Mouse (Mus musculus) forebrain, embryonic 10.5 days (tissue): Measurements from ENCODE around the gene Nepn. TPM values are rescaled to one million over a fixed set of nuclear protein-coding genes. Genes with fewer than 3 reads are reported as not detected.

Experiments used
- DNase-seq: peaks from one replicate; pipeline ENCODE4 v3.0.0-alpha.2; 2017; ENCODE audit warnings: low spot score; ENCODE audit errors: extremely low spot score
- H3K27ac ChIP-seq: fragments of 300-500 bp; sonication (generic); 2 replicates; pipeline ENCODE4 v1.5.1; 2016; ENCODE audit warnings: mild to moderate bottlenecking
- H3K27me3 ChIP-seq: fragments of 300-500 bp; sonication (generic); 2 replicates; pipeline ENCODE4 v1.6.1; 2016; ENCODE audit warnings: mild to moderate bottlenecking; ENCODE audit not compliant: poor library complexity, severe bottlenecking
- H3K36me3 ChIP-seq: fragments of 300-500 bp; sonication (generic); replicated peaks from 2 replicates; pipeline ENCODE4 v1.6.1; 2016; ENCODE audit warnings: mild to moderate bottlenecking, moderate library complexity
- H3K4me1 ChIP-seq: fragments of 300-500 bp; sonication (generic); 2 replicates; pipeline ENCODE4 v1.6.1; 2016
- H3K4me3 ChIP-seq: fragments of 300-500 bp; sonication (generic); 2 replicates; pipeline ENCODE4 v1.5.1; 2016; ENCODE audit warnings: mild to moderate bottlenecking, moderate library complexity
- H3K9me3 ChIP-seq: fragments of 300-500 bp; sonication (generic); 2 replicates; pipeline ENCODE4 v1.6.1; 2016; ENCODE audit warnings: mild to moderate bottlenecking, moderate library complexity
- WGBS: fragments of 180-500 bp; shearing (Covaris S2); methylation state at CpG from one replicate; pipeline ENCODE4 v1.1.7; 2016; 5-methylcytosine and 5-hydroxymethylcytosine counted together
- polyA plus RNA-seq: library from polyadenylated mRNA; unstranded; fragments of >200 nt; fragmentation: Nextera tagmentation; extraction: Ambion mirVana; gene quantifications from 2 replicates; pipeline ENCODE4 v1.2.1, GENCODE M21; 2016

Gene Nepn
- polyA plus RNA-seq, 1 experiment from 2014 or later: not detected

- DNase-seq: peak; percentile 93
- H3K4me3 ChIP-seq: peak within 1 kb of the TSS; percentile 71
- no peaks in the 10 kb centered on the region for H3K9me3 ChIP-seq
- H3K27me3 ChIP-seq: no peaks in the 10 kb centered on the region
- 0% methylated on average over 71 of the region's 71 CpGs for WGBS
- peak within 1 kb of the TSS; percentile 93 for H3K27ac ChIP-seq
- no peaks in the 10 kb centered on the region; the same call in 1 of the 2 replicates for H3K36me3 ChIP-seq
- H3K4me1 ChIP-seq: peaks cover 34% of the 10 kb centered on the region
Observed at GRCm38 (mm10) chr10:52381845-52382591, 6.8 kb upstream of the Nepn start, which contains the start of gene Gopc. Gopc (minus strand) TSS chr10:52382124.

- no peak for DNase-seq
- Histone ChIP-seq H3K27ac (peak overlapping the region; percentile 93; the same call in 1 of the 2 replicates), H3K4me3 (peak overlapping the region; percentile 71), H3K4me1 (peaks cover 34% of the 10 kb centered on the region), H3K27me3 (no peaks in the 10 kb centered on the region), H3K9me3 (no peaks in the 10 kb centered on the region), H3K36me3 (no peaks in the 10 kb centered on the region; the same call in 1 of the 2 replicates)
- WGBS: 88% methylated on average over 6 of the region's 6 CpGs
Observed at GRCm38 (mm10) chr10:52383022-52383421, 5.8 kb upstream of the Nepn start.

GRCm38 (mm10) chr10:52383522-52383921 lies 5.2 kb upstream of the Nepn start:
- Histone ChIP-seq H3K36me3 (no peaks in the 10 kb centered on the region), H3K27me3 (no peaks in the 10 kb centered on the region), H3K4me1 (peaks cover 34% of the 10 kb centered on the region), H3K27ac (no peak overlapping the region), H3K9me3 (no peaks in the 10 kb centered on the region), H3K4me3 (no peak overlapping the region)
- no peak for DNase-seq
- WGBS: 91% methylated on average over 1 of the region's 1 CpGs

GRCm38 (mm10) chr10:52384823-52385610 lies 3.8 kb upstream of the Nepn start:
- H3K27ac ChIP-seq: no peak overlapping the region
- no peak overlapping the region for H3K4me3 ChIP-seq

GRCm38 (mm10) chr10:52387192-52387591 lies 1.6 kb upstream of the Nepn start:
- WGBS: 82% methylated on average over 4 of the region's 4 CpGs
- H3K27me3 ChIP-seq: no peaks in the 10 kb centered on the region
- no peak for DNase-seq
- no peak overlapping the region for H3K27ac ChIP-seq
- no peak overlapping the region for H3K4me3 ChIP-seq
- no peaks in the 10 kb centered on the region for H3K9me3 ChIP-seq
- peaks cover 11% of the 10 kb centered on the region for H3K4me1 ChIP-seq
- no peaks in the 10 kb centered on the region for H3K36me3 ChIP-seq

More at GRCm38 (mm10) chr10:52384823-52385610, 3.8 kb upstream of the Nepn start:
- no peak for DNase-seq
- no peaks in the 10 kb centered on the region for H3K9me3 ChIP-seq
- peaks cover 25% of the 10 kb centered on the region for H3K4me1 ChIP-seq
- H3K27me3 ChIP-seq: no peaks in the 10 kb centered on the region
- no peaks in the 10 kb centered on the region for H3K36me3 ChIP-seq
- 54% methylated on average over 8 of the region's 8 CpGs for WGBS

- peaks cover 5% of the 10 kb centered on the region; the same call in 1 of the 2 replicates for H3K4me1 ChIP-seq
- H3K27me3 ChIP-seq: no peaks in the 10 kb centered on the region
- DNase-seq: no peak
- no peak overlapping the region for H3K27ac ChIP-seq
- no peaks in the 10 kb centered on the region for H3K9me3 ChIP-seq
- no peaks in the 10 kb centered on the region for H3K36me3 ChIP-seq
- WGBS: 78% methylated on average over 3 of the region's 3 CpGs
- no peak overlapping the region for H3K4me3 ChIP-seq
Observed at GRCm38 (mm10) chr10:52389438-52389837, 666 bp downstream of the Nepn start.

GRCm38 (mm10) chr10:52391208-52391607 lies 2.4 kb downstream of the Nepn start:
- no peaks in the 10 kb centered on the region for H3K36me3 ChIP-seq
- H3K27ac ChIP-seq: no peak overlapping the region
- no peaks in the 10 kb centered on the region for H3K4me1 ChIP-seq
- no peak for DNase-seq
- H3K27me3 ChIP-seq: no peaks in the 10 kb centered on the region
- H3K9me3 ChIP-seq: no peaks in the 10 kb centered on the region
- H3K4me3 ChIP-seq: no peak overlapping the region
- 90% methylated on average over 2 of the region's 2 CpGs for WGBS

GRCm38 (mm10) chr10:52396647-52397046 lies 7.9 kb downstream of the Nepn start:
- no peaks in the 10 kb centered on the region for H3K4me1 ChIP-seq
- no peak overlapping the region for H3K4me3 ChIP-seq
- no peak overlapping the region for H3K27ac ChIP-seq
- WGBS: 95% methylated on average over 3 of the region's 3 CpGs
- no peaks in the 10 kb centered on the region for H3K27me3 ChIP-seq
- no peak for DNase-seq
- no peaks in the 10 kb centered on the region for H3K9me3 ChIP-seq
- H3K36me3 ChIP-seq: no peaks in the 10 kb centered on the region

GRCm38 (mm10) chr10:52398715-52399114 lies 9.9 kb downstream of the Nepn start:
- 85% methylated on average over 2 of the region's 2 CpGs for WGBS

GRCm38 (mm10) chr10:52399722-52400121 lies 10.9 kb downstream of the Nepn start:
- no peaks in the 10 kb centered on the region for H3K4me1 ChIP-seq
- H3K27me3 ChIP-seq: no peaks in the 10 kb centered on the region
- no peaks in the 10 kb centered on the region for H3K9me3 ChIP-seq
- 74% methylated on average over 3 of the region's 3 CpGs for WGBS
- no peak for DNase-seq
- no peaks in the 10 kb centered on the region for H3K36me3 ChIP-seq
- H3K27ac ChIP-seq: no peak overlapping the region
- no peak overlapping the region for H3K4me3 ChIP-seq

More at GRCm38 (mm10) chr10:52398715-52399114, 9.9 kb downstream of the Nepn start:
- Histone ChIP-seq H3K4me3 (no peak overlapping the region), H3K9me3 (no peaks in the 10 kb centered on the region), H3K27ac (no peak overlapping the region), H3K27me3 (no peaks in the 10 kb centered on the region), H3K4me1 (no peaks in the 10 kb centered on the region), H3K36me3 (no peaks in the 10 kb centered on the region)
- no peak for DNase-seq

- 92% methylated on average over 13 of the region's 13 CpGs for WGBS
- H3K27ac ChIP-seq: no peak overlapping the region
- no peaks in the 10 kb centered on the region for H3K27me3 ChIP-seq
- H3K9me3 ChIP-seq: no peaks in the 10 kb centered on the region
- no peak for DNase-seq
- H3K4me3 ChIP-seq: no peak overlapping the region
- no peaks in the 10 kb centered on the region for H3K36me3 ChIP-seq
- no peaks in the 10 kb centered on the region for H3K4me1 ChIP-seq
Observed at GRCm38 (mm10) chr10:52405160-52405559, 16.4 kb downstream of the Nepn start.

- DNase-seq: no peak
- 88% methylated on average over 2 of the region's 2 CpGs for WGBS
- no peaks in the 10 kb centered on the region for H3K4me1 ChIP-seq
Observed at GRCm38 (mm10) chr10:52407526-52407925, 18.8 kb downstream of the Nepn start.

GRCm38 (mm10) chr10:52415020-52415419 lies 26.2 kb downstream of the Nepn start:
- H3K36me3 ChIP-seq: no peaks in the 10 kb centered on the region
- 87% methylated on average over 2 of the region's 2 CpGs for WGBS
- peaks cover 18% of the 10 kb centered on the region for H3K4me1 ChIP-seq
- no peaks in the 10 kb centered on the region for H3K27me3 ChIP-seq
- no peaks in the 10 kb centered on the region for H3K9me3 ChIP-seq
- H3K27ac ChIP-seq: no peak overlapping the region
- DNase-seq: no peak
- H3K4me3 ChIP-seq: no peak overlapping the region

More at GRCm38 (mm10) chr10:52407526-52407925, 18.8 kb downstream of the Nepn start:
- Histone ChIP-seq H3K27ac (no peak overlapping the region), H3K9me3 (no peaks in the 10 kb centered on the region), H3K36me3 (no peaks in the 10 kb centered on the region), H3K4me3 (no peak overlapping the region), H3K27me3 (no peaks in the 10 kb centered on the region)
